Mouse (Mus musculus) adrenal gland, adult 2 months (tissue): ENCODE data around the gene Gm20388. TPM values are rescaled to one million over a fixed set of nuclear protein-coding genes. Genes with fewer than 3 reads are reported as not detected.

Source experiments
- DNase-seq: peaks from one replicate; pipeline ENCODE4 v3.0.0; 2021
- polyA plus RNA-seq: library from polyadenylated mRNA; depleted of rRNA; stranded (reverse); fragments of >200 nt; gene quantifications from 2 replicates; pipeline ENCODE4 v1.2.3, GENCODE M21; 2012
- total RNA-seq, 2 experiments: library from RNA; stranded (reverse); gene quantifications; 2 replicates each; pipeline ENCODE4 v1.2.3; 2021

Gm20388 gene
- total and polyA plus RNA-seq, 3 experiments = 5.9 to 50.1 (median 9.9) TPM

DNA sequence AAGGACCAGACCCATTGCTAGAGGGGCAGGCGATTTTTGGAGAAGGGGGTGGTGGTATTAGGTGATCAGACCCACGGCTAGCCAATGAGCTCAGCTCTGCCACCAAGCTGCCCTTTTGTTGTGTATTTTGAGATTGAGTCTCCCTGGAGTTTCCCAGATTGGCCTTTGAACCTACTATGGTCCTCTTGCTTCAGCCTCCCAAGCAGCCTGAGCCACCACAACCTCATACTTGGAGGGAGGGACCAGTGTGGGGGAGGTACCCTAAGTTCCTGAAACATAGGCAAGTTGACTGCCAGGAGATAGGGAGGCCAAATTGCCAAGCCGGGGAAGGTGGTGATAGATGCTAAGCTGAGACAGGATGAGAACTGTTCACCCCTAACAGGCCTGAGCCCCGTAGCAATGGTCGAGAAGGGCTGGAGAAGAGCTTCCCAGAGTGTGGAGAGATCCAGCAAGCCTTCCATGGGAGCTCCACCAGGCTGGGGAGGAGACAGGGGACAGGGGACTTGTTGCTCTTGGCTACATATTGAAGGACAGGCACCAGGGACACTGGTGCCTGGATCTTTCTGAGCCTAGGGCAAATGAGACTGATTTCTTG lies 600.3 kb downstream of the Gm20388 start:
- DNase-seq = peak; percentile 47

DNA sequence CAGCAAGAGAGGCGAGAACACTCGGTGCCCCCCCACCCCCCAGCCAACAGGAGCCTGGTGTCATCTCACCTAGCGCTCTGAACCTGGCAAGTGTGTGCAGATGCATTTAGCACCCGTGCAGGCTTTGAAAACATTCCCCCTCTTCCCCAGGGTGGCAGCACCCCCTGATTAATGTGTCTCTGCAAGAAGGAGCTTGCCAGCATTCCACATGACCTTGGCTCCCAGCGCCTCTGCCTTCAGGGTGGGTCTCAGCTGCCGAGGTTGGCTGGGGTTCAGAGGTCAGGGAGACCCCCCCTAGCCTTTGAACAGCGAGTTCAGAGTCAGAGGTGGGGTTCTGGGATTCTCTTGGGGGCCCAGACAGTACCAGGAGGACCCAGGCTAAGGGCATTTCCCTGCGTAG lies 601.1 kb downstream of the Gm20388 start:
- peak; percentile 66 for DNase-seq

DNA sequence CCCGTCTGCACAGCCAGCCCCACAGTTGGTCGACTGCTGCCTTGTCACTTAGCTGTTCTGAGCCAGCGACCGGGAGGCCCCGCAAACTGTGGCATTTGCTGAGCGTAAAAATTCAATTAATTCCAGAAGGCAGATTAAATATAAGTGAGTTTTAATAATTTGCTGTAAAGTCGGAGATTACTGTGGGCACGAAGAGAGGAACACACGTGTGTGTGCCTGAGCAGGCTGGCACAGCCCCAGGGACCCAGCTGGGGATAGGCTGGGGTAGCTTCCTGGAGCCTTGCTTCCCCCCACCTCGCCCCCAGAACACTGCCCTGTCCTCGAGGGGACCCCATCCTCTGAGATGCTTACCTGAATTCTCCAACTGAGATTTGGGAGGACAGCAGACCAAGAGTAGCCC lies 601.7 kb downstream of the Gm20388 start:
- no peak for DNase-seq

DNA sequence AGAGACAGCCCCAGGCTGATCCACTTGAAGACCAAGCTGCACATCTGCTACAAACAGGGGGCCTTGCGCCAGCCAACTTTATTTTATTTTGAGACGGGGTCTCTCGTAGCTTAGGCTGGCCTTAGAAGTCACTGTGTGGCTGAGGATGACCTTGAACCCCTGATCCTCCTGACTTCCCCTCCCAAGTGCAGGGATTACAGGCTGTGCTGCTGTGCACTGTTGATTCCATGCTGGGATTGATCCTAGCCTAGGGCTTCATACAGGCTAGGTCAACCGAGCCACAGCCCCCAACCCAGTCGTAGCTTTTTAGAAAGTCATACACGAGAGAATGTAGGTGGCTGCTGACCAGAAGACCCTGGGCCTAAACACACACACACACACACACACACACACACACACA lies 602.5 kb downstream of the Gm20388 start:
- DNase-seq = no peak

DNA sequence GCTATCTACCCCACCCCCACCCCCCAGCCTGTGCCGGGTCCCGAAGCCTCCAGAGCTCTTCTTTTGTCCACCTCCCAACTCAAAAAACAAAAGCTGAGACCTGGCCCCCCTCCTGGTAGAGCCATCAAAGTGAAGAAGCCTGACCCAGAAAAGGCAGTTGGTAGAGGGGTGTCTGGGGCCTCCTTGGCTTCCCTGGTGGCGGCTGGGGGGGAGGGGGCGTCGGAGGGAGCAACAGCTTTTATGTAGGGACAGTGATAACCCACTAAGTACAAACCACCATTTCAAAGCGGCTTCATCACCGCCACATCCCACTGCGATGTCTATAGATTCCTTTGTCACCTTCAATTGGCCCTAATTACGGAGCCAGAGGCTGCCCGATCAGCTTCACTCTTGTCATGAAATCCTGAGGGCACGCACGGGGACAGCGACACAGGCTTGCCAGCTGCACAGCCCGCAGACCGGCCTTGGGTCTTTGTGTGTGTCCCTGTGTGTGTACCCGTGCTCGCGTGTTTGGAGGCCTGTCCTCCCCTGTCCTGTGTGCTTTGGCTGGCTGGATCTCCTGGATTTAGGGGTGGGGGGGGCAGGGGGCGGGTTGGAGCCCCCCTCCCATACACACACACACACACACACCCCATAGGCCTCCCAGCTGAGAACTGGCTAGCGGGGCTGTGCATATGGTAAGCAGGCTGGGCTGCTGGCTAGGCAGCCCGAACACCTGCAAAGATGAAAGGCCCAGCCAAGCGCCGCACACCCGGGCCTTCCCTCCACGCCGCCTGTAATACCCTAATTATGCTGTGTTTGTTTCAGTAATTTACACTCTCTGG lies 603.2 kb downstream of the Gm20388 start:
- no peak for DNase-seq

DNA sequence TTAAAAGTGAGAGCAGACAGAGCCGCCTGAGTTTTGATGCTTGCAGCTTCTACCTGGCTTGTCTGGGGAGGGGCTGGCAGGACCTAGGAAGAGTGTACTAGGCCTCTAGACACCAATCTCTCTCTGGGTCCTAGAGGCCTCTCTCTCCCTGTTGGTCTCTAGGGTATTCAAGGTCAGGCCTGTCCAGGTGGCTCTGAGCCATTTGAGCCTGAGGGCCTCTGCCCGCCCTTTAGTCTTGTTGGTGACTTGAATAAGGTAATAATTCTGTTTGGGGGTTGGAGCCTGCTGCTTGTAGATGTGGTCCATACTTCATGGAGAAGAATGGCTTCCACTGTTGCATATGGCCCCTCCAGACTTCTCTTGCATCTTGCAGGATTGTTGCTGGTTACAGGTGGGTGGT lies 604.6 kb downstream of the Gm20388 start:
- DNase-seq = no peak

DNA sequence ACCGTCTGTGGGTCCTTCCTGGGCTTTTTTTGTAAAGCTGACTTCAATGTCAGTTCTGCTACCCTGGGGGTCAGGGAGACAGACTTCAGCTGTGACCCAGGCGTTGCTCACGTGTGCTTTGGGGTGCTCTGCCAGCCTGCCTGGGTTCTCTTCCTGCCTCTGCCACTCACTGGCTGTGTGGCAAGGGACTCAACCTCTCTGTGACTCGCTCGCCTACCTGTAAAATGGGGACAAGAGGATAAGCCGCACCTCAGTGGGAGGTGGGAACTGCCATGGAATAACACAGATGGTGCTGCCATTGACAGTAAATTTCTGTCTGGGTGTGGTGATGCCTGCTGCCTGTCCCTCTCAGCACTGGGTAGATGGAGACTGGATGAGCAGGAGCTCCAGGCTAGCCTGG lies 605.0 kb downstream of the Gm20388 start:
- DNase-seq = no peak

DNA sequence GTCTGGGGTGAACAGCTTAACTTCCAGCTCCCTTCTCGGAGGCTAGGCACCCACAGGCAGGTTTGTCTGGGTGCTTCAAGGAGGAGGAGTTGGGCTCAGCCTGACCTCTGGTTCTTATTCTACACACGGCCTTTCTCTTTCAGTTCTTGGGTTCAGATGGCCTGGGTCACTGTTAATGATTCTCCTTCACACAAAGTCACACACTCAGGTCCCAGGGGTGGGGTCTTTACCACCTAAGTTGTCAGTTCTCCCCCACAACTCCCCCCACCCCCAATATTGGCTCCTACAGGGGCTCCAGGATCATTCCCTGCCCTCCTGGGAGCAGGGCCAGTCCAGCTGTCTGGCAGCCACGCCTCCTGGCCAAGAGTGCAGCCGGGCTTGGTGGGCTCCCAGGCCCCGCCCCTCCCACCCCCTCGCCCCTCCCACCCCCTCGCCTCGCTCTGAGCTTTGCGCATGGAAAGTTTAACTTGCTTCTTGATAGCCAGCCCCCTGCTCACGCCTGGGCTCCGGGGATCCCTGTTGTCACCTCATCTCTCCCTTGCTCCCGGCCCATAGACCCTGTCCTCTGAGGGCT lies 605.6 kb downstream of the Gm20388 start:
- no peak for DNase-seq

DNA sequence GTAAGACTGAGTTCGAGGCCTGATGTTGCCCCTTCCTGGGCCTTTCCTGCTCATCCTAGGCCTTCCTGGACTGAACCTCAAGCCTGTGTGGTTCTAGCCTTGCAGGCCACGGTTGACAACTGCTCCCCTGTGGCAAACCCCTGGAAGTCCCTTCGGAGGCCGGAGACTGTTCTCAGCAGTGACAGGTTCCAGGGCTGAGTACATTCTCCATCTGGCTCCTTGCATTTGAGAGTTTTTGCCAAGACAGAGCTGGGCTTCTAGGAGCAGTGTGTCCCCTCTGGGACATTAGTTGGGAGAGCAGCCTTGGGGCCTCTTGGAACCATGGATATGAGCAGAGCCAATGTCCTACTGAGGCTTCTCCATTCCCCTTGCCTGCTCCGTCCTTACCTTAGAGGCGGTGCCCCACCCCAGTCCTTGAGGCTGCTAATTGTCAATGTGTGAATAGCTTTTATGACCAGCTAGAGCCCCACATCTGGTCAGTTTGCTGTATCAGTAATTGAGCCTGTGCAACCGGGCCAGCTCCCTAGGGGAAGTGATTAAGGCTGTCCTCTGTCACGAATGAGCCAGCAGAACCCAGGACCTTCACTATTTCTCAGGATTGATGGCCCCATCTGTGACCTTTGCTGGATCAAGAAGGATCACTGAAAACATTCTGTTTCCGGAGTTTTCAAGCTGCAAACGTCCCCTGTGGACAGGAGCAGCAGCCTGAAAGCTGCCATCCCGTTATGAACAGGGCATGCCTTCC lies 607.2 kb downstream of the Gm20388 start:
- peak; percentile 61 for DNase-seq

DNA sequence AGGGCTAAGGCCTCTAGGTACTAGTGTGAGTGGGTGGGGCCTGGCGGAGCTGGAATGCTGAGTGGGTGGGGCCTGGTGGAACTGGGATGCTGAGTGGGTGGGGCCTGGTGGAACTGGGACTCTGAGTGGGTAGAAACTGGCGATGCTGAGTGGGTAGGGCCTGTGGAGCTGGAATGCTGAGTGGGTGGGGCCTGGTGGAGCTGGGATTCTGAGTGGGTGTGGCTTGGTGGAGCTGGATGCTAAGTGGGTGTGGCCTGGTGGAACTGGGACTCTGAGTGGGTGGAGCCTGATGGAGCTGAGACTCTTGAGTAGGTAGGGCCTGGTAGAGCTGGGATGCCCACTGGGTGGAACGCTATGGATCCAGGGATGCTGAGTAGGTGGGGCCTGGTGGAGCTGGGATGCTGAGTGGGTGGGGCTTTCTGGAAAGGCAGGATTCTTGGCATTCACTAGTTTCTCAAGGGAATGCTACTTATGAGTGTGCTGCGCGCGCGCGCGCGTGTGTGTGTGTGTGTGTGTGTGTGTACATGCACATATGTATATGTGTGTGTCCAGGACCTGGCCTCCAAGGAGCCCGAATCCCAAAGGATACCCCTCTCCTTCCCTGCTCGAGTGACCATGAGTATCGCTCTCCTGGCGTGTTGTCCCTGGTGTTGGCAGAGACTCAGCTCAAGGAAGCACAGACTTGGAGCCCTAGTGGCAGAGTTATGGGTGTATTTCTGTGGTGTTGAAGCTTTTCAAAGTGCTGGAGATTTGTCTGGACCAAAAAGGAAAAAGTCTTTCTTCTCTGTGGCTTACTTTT lies 608.3 kb downstream of the Gm20388 start:
- DNase-seq = no peak

DNA sequence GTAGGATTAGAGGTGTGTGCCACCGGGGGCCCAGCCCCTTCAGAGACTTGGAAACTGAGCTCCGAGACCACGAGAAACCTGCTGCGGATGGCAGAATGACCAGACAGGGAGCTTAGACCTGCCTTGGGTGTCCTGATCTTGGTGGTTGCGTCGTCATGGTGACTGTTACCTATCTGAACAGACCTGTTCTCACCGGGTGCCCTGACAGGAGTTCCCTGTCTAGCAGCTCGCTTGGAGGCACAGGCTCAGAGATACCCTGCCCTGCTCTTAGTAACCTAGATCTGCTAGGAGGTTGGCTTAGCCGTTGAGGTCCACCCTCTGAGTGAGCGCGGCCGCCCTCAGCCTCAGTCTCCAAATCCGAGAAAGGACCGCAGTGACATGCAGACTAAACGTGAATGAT lies 609.6 kb downstream of the Gm20388 start:
- no peak for DNase-seq

DNA sequence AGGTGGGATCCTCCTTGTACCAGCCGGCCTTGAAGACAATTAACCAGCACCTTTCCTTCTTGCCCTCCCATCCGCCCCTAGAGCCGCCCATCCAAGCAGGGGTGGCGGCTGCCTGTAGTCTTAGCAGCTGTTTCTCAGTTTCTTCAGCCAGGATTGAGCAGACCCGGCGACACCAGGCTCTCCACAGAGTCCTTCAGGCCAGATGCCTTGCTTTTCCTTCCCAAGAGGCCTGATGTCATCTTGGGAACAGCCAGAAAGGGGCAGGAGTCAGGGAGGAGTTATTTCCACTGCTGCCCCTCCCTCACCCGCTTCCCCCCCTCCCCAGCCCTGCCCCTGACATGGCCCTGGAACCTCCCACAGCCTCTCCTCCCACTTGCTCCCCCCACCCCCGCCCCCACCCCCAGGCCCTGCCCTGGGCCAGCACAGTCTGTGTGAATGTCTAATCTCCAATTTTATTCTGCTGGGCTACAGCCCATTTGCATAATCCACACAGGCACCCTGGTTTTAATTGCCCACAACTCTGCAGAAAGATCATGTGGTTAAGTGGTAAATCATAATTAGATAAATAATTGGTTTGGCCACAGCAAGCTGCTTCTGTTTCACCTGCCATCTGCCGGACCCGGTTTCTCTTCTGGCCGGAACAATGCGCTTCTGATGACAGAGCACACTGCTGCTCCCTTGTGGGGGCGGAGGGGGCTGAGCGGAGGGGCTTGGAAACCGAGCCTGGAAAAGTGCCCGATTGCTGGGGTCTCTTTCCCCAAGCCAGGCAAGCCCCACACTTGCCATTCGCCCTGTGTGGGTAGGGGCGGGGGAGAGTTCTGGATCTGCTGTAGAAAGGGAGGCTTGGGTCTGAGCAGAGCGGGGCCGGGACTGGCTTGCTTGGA lies 610.3 kb downstream of the Gm20388 start:
- no peak for DNase-seq

DNA sequence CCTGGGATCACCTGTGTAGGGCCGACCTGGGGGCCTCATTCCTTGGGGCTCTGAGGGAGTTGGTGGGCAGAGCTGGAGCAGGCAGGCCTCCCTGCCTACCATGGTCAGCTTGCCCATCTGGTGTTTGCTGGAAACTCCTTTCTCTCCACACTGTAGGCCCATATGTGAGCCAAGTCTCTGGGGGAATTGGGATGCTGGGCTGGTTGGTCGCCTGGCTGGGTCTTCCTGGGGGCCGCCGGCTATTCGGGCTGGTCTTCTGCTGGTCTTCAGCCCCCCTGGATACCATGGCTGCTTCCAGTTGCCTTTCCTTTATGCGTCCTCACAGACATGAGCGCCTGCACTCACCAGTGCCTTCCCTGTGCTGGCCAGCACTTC lies 610.9 kb downstream of the Gm20388 start:
- DNase-seq = no peak

DNA sequence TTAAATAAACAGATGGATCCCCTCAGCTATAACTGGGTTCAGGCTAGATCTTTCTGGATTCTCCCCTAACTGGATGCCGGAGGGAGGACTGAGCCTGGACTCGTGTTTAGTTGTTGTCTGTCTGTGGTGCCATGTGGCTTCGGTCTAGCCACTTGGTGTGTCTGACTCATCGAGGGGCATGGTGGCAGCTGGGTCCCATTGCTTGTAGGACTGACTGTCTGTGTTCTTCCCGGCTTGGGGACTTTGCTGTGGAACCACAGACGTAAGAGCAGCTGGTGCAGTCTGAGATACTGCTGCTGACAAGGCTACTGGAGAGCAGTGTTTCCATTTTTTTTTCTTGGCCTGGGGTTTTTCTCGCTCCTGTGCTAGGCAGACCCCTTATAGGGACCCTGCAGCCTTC lies 613.0 kb downstream of the Gm20388 start:
- no peak for DNase-seq

DNA sequence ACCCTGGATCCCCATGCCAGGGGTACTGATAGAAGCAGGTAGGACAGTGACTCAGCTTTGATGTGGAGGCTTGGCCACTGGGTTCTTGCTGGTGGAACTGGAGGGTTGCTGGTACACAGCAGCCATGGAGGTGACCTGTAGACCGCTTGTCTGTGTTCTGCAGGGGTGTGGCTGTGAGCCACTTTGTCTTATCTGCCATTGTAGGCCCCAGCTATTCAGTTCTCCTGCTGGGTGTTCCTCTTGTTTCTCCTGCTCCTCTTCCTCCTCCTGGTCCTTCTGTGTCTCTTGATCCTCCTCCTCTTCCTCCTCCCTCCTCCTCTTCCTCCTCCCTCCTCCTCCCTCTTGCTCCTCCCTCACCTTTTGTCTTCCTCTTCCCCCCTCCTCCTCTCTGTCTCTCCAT lies 614.5 kb downstream of the Gm20388 start:
- DNase-seq = no peak

DNA sequence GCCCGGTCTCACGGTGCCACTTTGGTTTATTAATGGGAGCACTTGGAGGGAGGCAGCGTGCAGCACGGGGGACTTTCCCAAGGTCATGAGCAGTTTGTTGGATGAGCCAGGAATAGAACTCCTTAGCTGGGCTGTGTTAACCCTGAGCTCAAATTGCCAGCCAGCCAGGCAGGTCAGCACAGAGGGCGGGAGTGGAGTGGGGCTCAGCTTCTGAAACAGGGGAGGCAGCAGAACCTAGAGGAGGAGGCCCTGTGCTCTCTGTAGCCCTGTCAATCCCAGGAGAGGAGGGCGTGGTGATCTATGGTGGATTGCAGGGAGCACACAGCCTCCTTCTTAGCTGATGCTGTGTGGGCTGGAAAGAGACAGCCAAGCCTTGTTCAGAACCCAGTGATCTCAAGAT lies 615.2 kb downstream of the Gm20388 start:
- DNase-seq = peak; percentile 69

DNA sequence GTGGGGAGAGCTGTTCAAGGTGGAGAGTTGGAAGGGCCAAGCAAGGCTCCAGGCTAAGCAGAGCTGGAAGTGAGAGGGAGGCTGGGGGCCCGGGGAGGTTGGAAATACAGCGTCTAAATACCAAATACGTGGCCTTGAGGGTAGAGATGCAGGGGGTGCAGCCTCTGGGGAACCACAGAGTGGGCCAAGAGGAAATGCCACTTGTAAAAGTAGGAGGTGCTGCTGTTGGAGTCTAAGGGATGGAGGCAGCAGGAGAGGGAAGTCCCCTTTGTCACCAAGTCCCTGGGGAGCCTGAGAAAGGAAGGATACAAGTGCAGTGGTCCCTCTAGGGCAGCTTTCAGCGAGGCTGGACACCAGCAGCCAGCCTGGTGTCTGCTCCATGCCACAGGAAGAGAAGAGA lies 615.9 kb downstream of the Gm20388 start:
- no peak for DNase-seq

DNA sequence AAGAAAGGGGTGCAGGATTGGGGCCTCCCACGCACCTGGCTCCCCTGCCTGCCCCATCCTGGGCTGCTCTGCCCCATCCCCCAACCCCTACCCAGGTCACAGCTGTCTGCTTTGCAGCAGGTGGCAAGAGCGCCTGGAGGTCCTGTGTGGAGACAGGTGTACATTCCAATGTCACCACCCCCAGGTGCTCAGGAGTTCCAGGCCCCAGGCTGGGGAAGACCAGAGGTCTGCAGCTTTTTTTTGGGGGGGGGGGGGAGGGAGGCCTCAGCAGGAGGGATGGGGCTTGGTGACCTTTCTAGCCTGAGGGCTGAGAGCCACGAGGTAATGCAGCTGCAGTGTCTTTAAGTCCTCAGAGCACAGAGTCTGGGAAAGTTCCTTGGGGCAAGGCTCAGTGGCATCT lies 617.7 kb downstream of the Gm20388 start:
- no peak for DNase-seq

DNA sequence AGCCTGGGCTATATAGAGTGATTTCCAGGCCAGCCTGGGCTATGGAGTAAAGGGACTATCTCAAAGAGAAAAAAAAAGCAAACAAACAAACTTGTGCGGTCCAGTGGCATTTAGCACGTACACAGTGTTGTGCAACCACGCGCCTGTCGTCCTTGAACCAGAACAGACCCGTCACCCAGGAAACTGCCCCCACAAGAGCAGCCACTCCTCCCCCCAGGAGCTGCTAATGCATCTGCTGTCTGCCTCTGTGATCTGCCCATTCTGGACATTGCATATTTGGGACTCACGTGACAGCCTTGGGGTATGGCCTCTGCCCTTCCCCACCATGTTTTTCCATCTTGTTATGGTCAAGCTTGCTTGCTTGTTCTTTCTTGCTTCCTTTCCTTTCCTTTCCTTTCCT lies 618.6 kb downstream of the Gm20388 start:
- peak; percentile 81 for DNase-seq

DNA sequence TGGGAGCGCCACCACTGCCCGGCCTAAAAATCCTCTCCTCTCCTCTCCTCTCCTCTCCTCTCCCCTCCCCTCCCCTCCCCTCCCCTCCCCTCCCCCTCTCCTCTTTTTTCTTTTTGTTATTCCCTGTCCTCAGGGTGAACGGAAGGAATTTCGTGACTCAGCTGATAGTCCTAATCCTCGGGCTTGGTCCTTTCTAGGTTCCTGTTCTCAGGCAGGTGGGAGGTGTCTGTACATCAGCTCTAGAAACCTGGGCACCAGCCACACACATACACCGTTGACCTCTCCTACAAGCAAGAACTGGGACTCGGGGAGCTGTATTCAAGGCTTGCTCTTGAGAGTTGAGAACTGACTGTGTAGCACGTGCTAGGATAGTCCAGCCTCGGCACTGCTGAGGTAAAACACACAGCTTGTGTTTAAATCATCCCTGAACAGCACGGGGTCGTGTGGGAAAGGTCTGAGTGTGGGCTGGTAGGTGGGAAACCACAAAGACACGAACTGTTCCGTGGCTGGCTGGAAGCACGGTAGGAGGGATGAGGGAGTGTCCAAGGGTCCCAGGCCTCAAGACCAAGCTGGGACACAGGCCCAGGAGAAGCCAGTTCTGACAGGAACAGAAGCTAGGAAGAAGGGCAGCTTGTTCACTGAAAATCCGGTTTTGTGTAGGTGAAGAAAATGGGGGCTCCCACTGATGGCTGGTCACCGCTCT lies 620.5 kb downstream of the Gm20388 start:
- DNase-seq = no peak
